Mouse (Mus musculus): ENCODE measurements around the gene Cysltr2. TPM values are rescaled to one million over a fixed set of nuclear protein-coding genes. Genes with fewer than 3 reads are reported as not detected.

The Cysltr2 gene
- not detected in 2 replicates for polyA plus RNA-seq (2016; fragmentation: Nextera tagmentation; extraction: Ambion mirVana)

GRCm38 (mm10) chr14:73048937-73049336 lies at the start of gene Cysltr2:
Cysltr2 (minus strand) TSS chr14:73049114.
- 65% methylated on average over 6 of the region's 6 CpGs for WGBS
- no peaks in the 10 kb centered on the region for H3K27me3 ChIP-seq (ENCODE audit: insufficient read depth, poor library complexity, severe bottlenecking)
- 0 out of 2 replicates have a peak, but pooled peaks cover 2% of the 10 kb centered on the region for H3K9me3 ChIP-seq
- H3K4me3 ChIP-seq: no peak within 1 kb of the TSS
- DNase-seq (ENCODE audit: low spot score): no peak
- H3K4me1 ChIP-seq (replicated peaks): peaks cover 9% of the 10 kb centered on the region; the same call in 1 of the 2 replicates
- H3K36me3 ChIP-seq: no peaks in the 10 kb centered on the region
- H3K27ac ChIP-seq: no peak within 1 kb of the TSS

GRCm38 (mm10) chr14:73094802-73095550 lies 46.1 kb upstream of the Cysltr2 start:
- Histone ChIP-seq H3K9me3 (no peaks in the 10 kb centered on the region), H3K4me1 (replicated peaks) (no peaks in the 10 kb centered on the region), H3K36me3 (no peaks in the 10 kb centered on the region), H3K27me3 (ENCODE audit: insufficient read depth, poor library complexity, severe bottlenecking) (no peaks in the 10 kb centered on the region), H3K27ac (no peak overlapping the region), H3K4me3 (no peak overlapping the region)
- DNase-seq (ENCODE audit: low spot score): peak; percentile 0
- 85% methylated on average over 13 of the region's 13 CpGs for WGBS

GRCm38 (mm10) chr14:73092871-73093270 lies 44.0 kb upstream of the Cysltr2 start:
- H3K9me3 ChIP-seq: no peaks in the 10 kb centered on the region
- peak; percentile 0 for DNase-seq (ENCODE audit: low spot score)
- H3K4me1 ChIP-seq (replicated peaks): no peaks in the 10 kb centered on the region
- no peak overlapping the region for H3K27ac ChIP-seq
- H3K4me3 ChIP-seq: no peak overlapping the region
- H3K27me3 ChIP-seq (ENCODE audit: insufficient read depth, poor library complexity, severe bottlenecking): no peaks in the 10 kb centered on the region
- 90% methylated on average over 3 of the region's 3 CpGs for WGBS
- no peaks in the 10 kb centered on the region for H3K36me3 ChIP-seq

GRCm38 (mm10) chr14:73088224-73088623 lies 39.3 kb upstream of the Cysltr2 start:
- Histone ChIP-seq H3K36me3 (no peaks in the 10 kb centered on the region), H3K27me3 (ENCODE audit: insufficient read depth, poor library complexity, severe bottlenecking) (no peaks in the 10 kb centered on the region), H3K4me3 (no peak overlapping the region), H3K9me3 (no peaks in the 10 kb centered on the region), H3K4me1 (replicated peaks) (no peaks in the 10 kb centered on the region), H3K27ac (no peak overlapping the region)
- DNase-seq (ENCODE audit: low spot score): no peak
- 93% methylated on average over 1 of the region's 1 CpGs for WGBS

- no peaks in the 10 kb centered on the region for H3K9me3 ChIP-seq
Measured at GRCm38 (mm10) chr14:73087746-73088145, 38.8 kb upstream of the Cysltr2 start.

GRCm38 (mm10) chr14:73087247-73087646 lies 38.3 kb upstream of the Cysltr2 start:
- Histone ChIP-seq H3K27ac (no peak overlapping the region), H3K36me3 (no peaks in the 10 kb centered on the region), H3K9me3 (no peaks in the 10 kb centered on the region), H3K27me3 (ENCODE audit: insufficient read depth, poor library complexity, severe bottlenecking) (no peaks in the 10 kb centered on the region), H3K4me3 (no peak overlapping the region), H3K4me1 (replicated peaks) (no peaks in the 10 kb centered on the region)
- no peak for DNase-seq (ENCODE audit: low spot score)
- WGBS: 90% methylated on average over 5 of the region's 5 CpGs

More at GRCm38 (mm10) chr14:73087746-73088145, 38.8 kb upstream of the Cysltr2 start:
- no peak overlapping the region for H3K4me3 ChIP-seq
- 86% methylated on average over 5 of the region's 5 CpGs for WGBS
- H3K27ac ChIP-seq: no peak overlapping the region
- no peaks in the 10 kb centered on the region for H3K27me3 ChIP-seq (ENCODE audit: insufficient read depth, poor library complexity, severe bottlenecking)
- peak; percentile 1 for DNase-seq (ENCODE audit: low spot score)
- no peaks in the 10 kb centered on the region for H3K4me1 ChIP-seq (replicated peaks)
- H3K36me3 ChIP-seq: no peaks in the 10 kb centered on the region

GRCm38 (mm10) chr14:73086425-73086824 lies 37.5 kb upstream of the Cysltr2 start:
- H3K9me3 ChIP-seq: no peaks in the 10 kb centered on the region
- H3K27me3 ChIP-seq (ENCODE audit: insufficient read depth, poor library complexity, severe bottlenecking): no peaks in the 10 kb centered on the region
- no peak for DNase-seq (ENCODE audit: low spot score)
- H3K4me3 ChIP-seq: no peak overlapping the region
- no peak overlapping the region for H3K27ac ChIP-seq
- no peaks in the 10 kb centered on the region for H3K4me1 ChIP-seq (replicated peaks)
- H3K36me3 ChIP-seq: no peaks in the 10 kb centered on the region
- WGBS: 64% methylated on average over 3 of the region's 3 CpGs

GRCm38 (mm10) chr14:73083563-73083962 lies 34.6 kb upstream of the Cysltr2 start:
- no peaks in the 10 kb centered on the region for H3K36me3 ChIP-seq
- no peak overlapping the region for H3K27ac ChIP-seq
- no peak overlapping the region for H3K4me3 ChIP-seq
- DNase-seq (ENCODE audit: low spot score): no peak
- H3K27me3 ChIP-seq (ENCODE audit: insufficient read depth, poor library complexity, severe bottlenecking): no peaks in the 10 kb centered on the region
- WGBS: 86% methylated on average over 2 of the region's 2 CpGs
- H3K4me1 ChIP-seq (replicated peaks): no peaks in the 10 kb centered on the region
- H3K9me3 ChIP-seq: no peaks in the 10 kb centered on the region

- Histone ChIP-seq H3K27me3 (ENCODE audit: insufficient read depth, poor library complexity, severe bottlenecking) (no peaks in the 10 kb centered on the region), H3K4me3 (no peak overlapping the region), H3K4me1 (replicated peaks) (no peaks in the 10 kb centered on the region), H3K27ac (no peak overlapping the region), H3K36me3 (no peaks in the 10 kb centered on the region), H3K9me3 (no peaks in the 10 kb centered on the region)
- no peak for DNase-seq (ENCODE audit: low spot score)
- WGBS: 77% methylated on average over 7 of the region's 7 CpGs
Measured at GRCm38 (mm10) chr14:73064460-73064859, 15.5 kb upstream of the Cysltr2 start.

- Histone ChIP-seq H3K36me3 (no peaks in the 10 kb centered on the region), H3K27ac (no peak overlapping the region), H3K4me1 (replicated peaks) (no peaks in the 10 kb centered on the region), H3K27me3 (ENCODE audit: insufficient read depth, poor library complexity, severe bottlenecking) (no peaks in the 10 kb centered on the region), H3K4me3 (no peak overlapping the region), H3K9me3 (no peaks in the 10 kb centered on the region)
- WGBS: 84% methylated on average over 2 of the region's 2 CpGs
- no peak for DNase-seq (ENCODE audit: low spot score)
Measured at GRCm38 (mm10) chr14:73058755-73059154, 9.8 kb upstream of the Cysltr2 start.

- no peaks in the 10 kb centered on the region for H3K27me3 ChIP-seq (ENCODE audit: insufficient read depth, poor library complexity, severe bottlenecking)
- 0 out of 2 replicates have a peak, but pooled peaks cover 2% of the 10 kb centered on the region for H3K9me3 ChIP-seq
- DNase-seq (ENCODE audit: low spot score): no peak
- WGBS: 78% methylated on average over 10 of the region's 10 CpGs
- H3K4me3 ChIP-seq: no peak overlapping the region
- no peak overlapping the region for H3K27ac ChIP-seq
- no peaks in the 10 kb centered on the region for H3K4me1 ChIP-seq (replicated peaks)
- H3K36me3 ChIP-seq: no peaks in the 10 kb centered on the region
Measured at GRCm38 (mm10) chr14:73057764-73058163, 8.8 kb upstream of the Cysltr2 start.

- Histone ChIP-seq H3K27me3 (ENCODE audit: insufficient read depth, poor library complexity, severe bottlenecking) (no peaks in the 10 kb centered on the region), H3K4me3 (no peak overlapping the region), H3K36me3 (no peaks in the 10 kb centered on the region), H3K9me3 (0 out of 2 replicates have a peak, but pooled peaks cover 2% of the 10 kb centered on the region), H3K27ac (no peak overlapping the region), H3K4me1 (replicated peaks) (no peaks in the 10 kb centered on the region)
- DNase-seq (ENCODE audit: low spot score): no peak
- WGBS: 92% methylated on average over 6 of the region's 6 CpGs
Measured at GRCm38 (mm10) chr14:73056813-73057212, 7.9 kb upstream of the Cysltr2 start.

GRCm38 (mm10) chr14:73045199-73045928 lies 3.5 kb downstream of the Cysltr2 start:
- H3K27me3 ChIP-seq (ENCODE audit: insufficient read depth, poor library complexity, severe bottlenecking): no peaks in the 10 kb centered on the region
- no peaks in the 10 kb centered on the region for H3K36me3 ChIP-seq
- H3K27ac ChIP-seq: no peak overlapping the region
- DNase-seq (ENCODE audit: low spot score): no peak
- H3K4me1 ChIP-seq (replicated peaks): peaks cover 9% of the 10 kb centered on the region; the same call in 1 of the 2 replicates
- 81% methylated on average over 9 of the region's 9 CpGs for WGBS
- H3K4me3 ChIP-seq: no peak overlapping the region
- H3K9me3 ChIP-seq: no peaks in the 10 kb centered on the region

Measured in hindbrain, embryonic 10.5 days (tissue).